Mouse (Mus musculus) liver (tissue): ENCODE measurements around the gene Hist1h4i.

Source experiments
- DNase-seq: peaks from one replicate; pipeline ENCODE4 v3.0.0-alpha.2; 2020; ENCODE audit warnings: mixed read lengths

Hist1h4i gene

GRCm38 (mm10) chr13:22036149-22036956 lies 4.8 kb downstream of the Hist1h4i start:
- peak; percentile 61 for DNase-seq

GRCm38 (mm10) chr13:22035267-22036148 lies 5.7 kb downstream of the Hist1h4i start, which contains the start of the genes Hist1h2ah and Hist1h2bk:
Gene Hist1h2ah (minus strand): TSS chr13:22035568.
Gene Hist1h2bk (plus strand): TSS chr13:22035870.
- DNase-seq = peak; percentile 85

DNA sequence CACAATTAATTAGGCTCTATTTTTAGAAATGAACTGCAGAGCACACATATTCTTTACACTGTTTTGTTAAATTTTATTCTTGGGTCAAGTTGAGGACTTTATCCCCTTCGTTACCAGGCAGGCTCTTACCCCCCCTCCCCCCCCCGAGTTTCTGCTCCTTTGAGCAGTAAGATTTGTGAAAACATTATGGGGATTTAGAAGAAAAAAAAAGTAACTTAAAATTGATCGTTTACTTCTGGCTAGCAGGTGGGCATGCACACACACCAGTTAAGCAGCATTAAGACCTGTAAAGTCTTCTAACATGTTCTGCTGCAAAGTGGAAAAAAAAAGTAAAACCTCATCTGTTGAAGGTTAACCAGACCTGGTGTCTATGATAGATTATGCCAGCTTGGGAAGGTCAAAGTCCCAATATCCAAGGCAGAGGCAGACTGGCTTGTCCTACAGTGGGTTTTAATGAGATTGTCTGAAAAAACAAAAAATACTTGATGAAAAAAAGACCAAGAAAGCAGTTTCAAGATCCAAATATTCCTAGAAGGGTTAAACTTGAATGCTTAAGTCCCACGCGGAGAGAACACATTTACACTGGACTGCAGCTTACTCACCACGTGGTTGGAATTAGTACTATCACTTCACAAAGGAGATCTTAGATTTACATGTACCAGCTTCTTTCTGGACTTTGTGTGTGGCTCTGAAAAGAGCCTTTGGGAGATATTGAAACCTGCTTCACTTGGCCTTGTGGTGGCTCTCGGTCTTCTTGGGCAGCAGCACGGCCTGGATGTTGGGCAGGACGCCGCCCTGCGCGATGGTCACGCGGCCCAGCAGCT lies 6.5 kb downstream of the Hist1h4i start:
- DNase-seq = no peak

DNA sequence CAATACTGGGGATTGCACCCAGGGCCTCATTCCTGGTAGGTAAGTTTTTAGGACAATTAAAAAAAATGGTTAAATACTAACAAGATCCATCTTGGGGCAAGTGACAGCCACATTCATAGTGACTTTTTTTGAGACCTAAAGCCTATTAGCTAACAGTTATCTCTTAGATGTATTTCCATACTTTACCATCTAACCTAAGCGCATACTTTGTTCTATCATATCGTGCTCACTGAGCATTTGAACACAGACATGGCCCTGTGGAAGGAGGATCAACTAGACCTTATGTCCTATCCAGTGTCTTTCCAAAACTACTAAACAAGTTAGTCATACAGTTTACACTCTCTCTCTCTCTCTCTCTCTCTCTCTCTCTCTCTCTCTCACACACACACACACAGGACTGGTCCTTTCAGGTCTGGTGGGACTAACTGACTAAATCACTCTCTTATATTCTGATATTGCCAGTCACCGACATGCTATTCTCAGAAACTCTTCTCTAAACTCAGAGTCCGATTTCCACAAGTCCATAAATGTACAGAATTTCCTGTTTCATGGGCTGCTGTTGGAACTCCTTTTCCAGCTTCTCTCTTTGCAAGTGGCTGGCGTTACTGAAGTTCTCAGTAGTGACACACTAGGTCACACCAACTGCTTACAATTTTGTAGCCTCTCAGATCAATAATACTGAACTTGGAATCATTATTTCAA lies 7.3 kb downstream of the Hist1h4i start:
- no peak for DNase-seq

DNA sequence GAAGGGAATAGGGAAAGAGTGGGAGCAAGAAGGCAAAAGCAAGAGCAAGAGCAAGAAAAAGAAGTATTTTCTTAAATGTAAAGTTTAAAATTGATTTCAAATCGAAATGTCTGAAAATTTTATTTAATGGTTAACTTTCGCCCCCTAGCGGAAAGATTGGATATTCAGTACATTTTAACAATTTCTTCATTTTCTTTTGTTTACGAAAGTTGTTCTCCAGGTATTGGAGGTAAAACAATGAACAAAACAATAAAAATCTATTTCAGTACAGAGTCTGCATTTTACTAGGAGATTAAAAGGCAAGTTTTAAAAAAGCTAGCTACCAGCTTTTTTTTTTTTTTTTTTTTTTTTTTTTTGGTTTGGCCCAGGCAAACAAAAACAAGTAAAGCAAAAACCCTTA lies 10.7 kb downstream of the Hist1h4i start:
- no peak for DNase-seq

DNA sequence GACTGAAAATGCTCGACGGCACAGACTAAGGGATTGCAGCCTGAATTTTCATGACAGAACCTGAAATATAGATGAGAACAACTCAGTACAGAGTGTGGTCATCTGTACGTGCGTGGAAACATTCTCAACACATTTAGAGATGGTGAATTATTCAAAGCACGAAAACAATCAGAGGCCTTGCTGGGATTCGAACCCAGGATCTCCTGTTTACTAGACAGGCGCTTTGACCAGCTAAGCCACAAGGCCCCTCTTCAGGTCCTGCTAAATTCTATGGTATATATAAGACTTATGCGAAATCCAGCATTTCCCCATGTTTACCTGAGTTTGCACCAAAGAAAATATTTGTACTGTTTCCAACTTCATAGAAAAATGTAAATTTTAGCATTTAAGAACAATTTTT lies 11.2 kb downstream of the Hist1h4i start:
- DNase-seq = peak; percentile 63

DNA sequence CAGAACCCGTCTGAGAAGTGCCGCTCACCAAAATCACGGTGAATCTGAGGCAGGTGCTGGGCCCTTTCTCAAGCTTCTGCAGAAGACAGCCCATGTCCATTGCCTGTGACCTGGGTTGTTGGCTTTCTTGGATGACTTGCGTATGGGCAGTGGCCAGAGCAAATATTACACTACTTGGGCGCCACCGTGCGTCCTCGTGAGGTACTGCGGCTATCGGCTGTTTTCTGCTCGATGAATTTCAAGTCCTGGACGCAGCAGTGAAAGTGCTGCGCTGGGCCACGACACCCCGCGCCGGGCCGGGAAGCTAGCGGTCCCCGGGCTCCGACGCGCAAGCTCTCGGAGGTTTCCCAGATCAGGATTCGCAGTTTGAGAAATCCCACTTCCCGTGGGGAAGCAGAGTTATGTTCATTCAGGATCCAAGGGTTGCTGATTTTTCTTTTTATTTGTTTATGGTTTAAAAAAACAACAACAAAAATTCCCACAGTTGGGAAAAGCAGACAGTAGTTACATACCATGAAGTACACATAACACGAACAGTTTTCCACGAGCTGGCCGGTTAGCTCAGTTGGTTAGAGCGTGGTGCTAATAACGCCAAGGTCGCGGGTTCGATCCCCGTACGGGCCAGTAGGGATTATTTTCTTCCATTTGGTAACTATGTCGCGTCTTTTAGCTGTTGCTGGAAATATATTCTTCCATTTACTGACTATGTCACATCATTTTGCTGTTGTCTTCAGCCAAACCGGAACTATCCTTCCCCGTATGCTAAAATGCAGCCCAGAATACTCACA lies 12.3 kb downstream of the Hist1h4i start:
- DNase-seq = peak; percentile 96

DNA sequence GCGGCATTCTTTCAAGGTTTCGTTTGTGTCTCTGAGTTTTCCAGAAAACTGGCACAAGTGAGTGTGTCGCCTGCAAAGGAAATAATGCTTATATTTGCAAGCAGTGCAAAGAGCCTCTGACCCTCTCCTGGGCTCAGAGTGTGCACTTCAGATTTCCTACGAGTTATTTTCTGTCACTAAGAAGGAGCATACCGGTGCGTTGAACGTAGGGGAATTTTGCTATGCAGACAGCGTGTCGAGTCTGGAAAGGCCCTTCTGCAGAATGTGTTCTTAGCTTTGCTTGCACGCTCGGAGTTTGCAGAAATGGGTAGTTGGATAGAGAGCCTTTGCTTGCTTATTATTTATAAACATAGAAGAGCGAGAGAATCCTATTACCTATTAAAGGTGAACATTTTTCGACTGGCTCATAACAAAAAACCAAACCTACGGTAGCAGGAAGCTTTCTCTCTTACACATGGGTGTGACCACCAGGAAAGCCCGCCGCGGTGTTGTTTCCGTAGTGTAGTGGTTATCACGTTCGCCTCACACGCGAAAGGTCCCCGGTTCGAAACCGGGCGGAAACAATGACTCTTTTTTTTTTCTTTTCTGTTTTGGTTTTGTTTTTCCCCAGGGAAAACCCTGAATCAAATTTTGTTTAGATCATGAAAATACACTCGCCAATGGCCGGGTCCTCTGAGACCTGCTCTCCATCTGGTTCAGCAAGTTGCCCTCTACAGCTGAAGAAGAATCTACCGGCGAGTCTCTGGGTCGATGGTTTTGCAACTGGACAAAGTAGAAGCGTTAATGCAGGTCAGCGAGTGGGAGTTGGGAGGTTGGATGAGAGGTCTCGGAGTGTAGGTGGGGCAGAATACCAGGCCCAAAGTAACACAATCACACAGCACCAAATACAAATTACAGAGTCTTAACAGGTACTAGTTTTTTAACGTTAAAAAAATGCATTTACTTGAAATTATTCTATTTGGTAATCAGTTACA lies 14.8 kb downstream of the Hist1h4i start:
- DNase-seq = peak; percentile 91

DNA sequence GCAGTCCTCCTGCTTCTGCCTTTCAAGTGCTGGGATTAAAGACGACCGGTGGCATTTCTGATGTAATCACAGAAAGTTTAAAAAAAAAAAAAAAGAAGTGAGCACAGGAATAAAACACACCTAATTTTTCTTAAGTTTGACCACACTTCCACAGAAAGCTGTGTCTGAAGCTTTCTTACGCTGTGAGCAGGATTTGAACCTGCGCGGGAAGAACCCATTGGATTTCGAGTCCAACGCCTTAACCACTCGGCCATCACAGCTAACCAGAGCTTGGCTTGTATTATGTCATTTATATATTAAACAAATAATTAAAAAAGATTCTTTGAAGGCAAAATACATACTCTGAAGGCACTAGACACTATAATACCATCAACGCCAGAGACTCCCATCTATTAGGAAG lies 18.9 kb downstream of the Hist1h4i start:
- peak; percentile 90 for DNase-seq

DNA sequence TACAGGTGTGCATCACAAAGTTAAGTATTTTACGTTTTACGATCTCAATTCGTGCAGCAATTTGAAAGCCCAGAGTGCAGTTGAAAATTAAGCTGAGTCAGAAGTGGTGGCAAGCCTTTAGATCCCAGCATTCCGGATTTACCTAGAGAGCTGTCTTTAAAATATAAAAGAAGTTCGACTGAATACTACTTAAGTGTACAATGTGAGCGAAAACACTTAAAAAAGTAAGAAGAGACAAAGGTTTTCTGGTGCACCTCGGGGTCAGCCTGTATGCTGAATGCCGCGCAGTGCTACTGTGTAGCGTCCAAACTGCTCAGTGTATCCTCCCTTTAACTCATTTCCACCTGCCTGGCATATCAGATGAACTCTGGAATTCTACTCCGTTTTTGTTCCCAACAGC lies 19.6 kb downstream of the Hist1h4i start:
- DNase-seq = peak; percentile 56

DNA sequence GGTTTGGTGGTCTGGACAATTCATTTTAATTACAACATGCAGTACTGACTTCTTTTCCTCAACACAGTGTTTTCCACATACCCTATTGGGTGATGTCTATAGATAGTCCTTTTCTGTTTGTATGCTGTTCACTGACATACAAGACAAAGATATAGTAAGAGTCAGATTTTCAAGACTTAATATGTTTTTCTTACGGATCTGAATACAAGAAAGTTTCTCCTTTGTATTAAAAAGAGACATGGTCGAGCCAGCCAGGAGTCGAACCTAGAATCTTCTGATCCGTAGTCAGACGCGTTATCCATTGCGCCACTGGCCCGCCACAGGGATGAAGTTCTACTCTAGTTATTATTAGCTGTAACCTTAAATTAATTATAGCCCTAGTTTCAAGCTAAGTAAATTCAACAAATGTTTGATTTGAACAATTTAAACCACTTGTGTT lies 20.2 kb downstream of the Hist1h4i start:
- DNase-seq = peak; percentile 83

DNA sequence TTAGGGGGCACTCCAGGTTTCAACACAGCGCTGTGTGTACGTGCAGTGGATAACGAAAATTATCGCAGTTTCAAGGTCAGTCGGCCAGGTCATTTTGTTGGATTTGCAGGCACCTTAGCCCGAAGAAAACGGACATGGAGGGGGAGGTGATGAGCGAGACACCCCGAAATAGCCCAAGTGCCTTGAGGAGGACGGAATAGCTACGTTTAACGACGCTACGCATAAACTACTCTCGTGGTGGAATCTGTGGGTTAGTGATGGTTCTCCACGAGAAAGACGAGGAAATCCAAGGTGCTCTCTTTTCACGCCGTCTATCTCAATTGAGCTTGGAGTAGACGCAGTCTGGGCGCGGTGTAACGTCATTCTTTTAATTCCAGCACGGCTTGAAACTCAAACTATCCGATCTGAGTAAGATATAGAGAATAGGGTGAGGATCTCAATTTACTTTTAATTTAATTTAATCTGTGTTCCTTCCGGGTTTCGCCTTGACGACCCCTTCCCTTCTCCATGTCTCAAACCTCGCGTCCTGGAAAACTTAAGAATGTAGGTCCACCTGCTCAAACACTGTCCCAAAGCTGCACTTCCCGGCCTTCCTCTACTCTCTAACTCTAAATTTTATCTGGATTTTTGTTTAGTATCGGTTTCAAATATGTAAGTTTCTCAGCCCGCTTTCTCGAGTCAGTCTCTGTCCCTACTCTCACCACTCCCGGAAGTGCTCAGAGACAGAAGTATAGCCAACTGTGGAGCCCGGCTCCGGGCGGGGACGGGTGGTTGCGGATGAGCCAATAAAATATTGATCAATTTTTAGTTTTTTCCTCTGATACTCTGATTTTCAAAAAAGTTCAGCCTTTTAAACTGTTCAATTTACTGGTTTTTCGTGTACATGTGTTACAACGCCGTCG lies 21.0 kb downstream of the Hist1h4i start:
- DNase-seq = peak; percentile 68

DNA sequence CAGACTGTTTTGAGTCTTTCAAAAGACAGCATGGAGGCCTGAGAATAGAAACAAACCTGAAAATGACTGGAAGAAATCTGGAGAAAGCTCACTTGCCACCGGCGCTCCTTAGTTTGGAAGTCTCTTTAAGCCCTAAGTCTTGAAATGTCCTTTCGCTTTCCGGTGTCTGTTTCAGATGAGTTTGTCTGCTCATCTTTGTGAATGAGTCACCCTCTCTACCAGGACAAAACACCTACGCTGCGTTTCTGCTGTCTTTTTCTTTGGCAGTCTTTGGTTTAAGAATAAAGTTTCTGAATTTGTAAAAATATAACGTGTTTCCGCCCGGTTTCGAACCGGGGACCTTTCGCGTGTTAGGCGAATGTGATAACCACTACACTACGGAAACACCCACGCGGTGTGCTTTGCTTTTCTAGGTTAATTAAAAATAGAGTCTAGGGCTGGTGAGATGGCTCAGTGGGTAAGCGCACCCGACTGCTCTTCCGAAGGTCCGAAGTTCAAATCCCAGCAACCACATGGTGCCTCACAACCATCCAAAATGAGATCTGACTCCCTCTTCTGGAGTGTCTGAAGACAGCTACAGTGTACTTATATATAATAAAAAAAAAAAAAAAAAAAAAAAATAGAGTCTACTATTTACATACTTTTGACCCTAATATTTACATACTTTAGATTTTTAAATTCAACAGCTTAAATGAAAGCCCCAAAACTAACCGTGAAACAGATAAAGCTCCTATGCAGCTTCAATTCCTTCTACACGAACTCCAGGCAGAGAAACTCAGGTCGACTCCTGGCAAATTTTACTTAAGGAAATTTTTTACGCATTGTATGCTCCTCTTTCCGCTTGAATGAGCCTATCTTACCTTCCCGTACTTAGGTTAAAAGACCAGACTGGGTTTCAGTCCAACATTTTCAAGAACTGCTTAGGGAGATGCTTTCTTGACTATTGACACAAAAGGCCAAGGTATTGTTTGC lies 25.4 kb downstream of the Hist1h4i start:
- peak; percentile 87 for DNase-seq

DNA sequence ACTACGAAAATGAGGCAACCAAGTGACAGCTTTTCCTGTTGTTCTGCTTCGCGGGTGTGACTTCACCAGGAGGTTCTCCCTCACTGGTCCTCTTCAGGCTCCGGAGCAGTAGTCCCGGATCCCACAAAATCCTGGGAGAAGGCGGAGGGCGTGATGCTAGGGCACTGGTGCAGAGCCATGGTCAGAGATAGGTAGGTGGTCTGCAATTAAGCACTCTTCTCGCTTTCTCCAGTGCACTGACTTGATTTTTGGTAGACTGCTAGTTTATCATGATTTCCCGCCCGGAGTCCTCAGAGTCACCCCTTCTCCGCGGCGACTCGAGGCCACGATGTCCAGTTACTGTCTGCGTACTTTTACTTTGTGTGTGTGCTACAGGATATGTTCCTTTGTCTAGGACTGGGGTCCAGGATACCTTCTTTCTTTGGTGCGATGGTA lies 26.7 kb downstream of the Hist1h4i start:
- no peak for DNase-seq

DNA sequence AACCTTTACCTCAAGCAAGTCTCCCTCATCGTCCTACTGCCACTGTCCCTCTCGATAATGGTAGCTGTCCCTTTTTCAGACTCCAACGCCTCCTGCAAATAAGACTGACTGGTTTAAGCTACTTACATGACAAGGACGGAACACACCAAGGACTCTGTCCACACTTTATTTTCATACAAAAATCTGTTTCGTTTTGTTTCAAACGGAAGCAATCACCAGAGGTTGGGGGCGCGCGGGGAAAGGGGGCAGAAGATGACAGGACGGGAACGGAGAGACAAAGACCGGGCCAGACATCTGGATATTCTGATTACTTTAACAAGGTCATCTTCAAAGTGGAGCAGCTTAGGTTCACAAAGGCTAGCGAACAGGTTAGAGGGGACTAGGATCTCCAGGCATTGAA lies 27.4 kb downstream of the Hist1h4i start:
- DNase-seq = no peak

GRCm38 (mm10) chr13:22009642-22010041 lies 31.5 kb downstream of the Hist1h4i start, which contains the start of gene Prss16:
Gene Prss16 (minus strand): TSS chr13:22009742.
- no peak for DNase-seq

DNA sequence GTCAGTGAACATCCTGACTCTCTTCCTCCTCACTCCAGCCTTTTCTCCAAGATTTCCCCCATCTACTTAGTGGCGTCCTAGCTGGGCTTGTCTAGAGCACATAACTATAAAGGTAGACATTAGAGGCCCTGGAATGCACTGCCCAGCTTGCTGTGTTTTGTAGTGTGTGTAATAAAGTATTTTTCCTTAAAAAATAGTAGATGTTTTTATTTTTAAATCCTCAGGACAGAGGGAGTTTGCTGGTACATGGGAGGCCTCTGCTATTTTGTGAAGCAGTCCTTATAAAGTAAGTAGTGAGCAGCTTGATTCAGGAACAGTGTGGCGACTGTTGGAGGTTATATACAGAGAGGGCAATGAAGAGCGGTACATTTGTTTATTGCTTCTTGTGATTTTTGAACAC lies 32.5 kb downstream of the Hist1h4i start:
- DNase-seq = no peak

DNA sequence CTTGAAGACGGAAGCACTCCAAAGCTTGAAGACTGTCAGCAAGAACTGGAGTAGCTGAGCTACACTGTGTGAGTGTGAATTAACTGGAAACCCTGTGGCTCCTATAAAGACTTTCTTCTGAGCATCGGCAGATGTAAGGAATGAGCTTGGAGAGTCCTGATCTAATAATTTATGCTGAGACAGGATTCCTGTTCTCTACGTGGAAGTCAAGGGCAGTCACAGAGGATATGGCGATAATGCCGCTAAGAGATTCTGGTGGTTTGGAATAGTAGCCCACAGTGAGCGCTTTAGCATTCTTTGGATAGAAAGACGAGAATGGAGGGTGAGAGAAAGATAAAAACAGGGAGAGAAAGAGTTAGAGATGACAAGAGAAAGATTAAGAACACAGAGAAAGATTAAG lies 33.3 kb downstream of the Hist1h4i start:
- DNase-seq = no peak
